Mouse (Mus musculus): Measurements from ENCODE around the gene Tex21. TPM values are rescaled to one million over a fixed set of nuclear protein-coding genes. Genes with fewer than 3 reads are reported as not detected.

Tex21 gene
- not detected in 2 replicates for polyA plus RNA-seq (2012; ENCODE audit: low replicate concordance)

DNA sequence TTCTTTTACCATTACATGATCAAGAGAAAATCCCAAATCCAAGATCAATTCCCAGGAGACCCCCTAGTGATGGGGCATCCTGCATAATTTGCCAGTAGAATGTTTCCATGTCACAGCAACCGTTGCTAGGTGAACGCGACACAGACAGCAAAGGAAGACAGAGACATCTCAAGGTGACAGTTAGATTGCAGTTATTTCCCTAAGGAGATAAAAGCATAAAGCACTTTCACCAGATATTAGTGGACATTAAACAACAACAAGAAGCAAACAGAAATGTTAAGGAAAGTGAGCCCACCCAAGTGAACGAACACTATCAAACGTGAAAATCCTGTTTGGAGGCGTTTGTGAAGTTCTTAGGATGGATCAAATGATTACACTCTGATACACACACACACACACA is at the start of gene Tex21:
Tex21 (minus strand) TSS at position 101 of the 400 bp plus-strand sequence.

DNA sequence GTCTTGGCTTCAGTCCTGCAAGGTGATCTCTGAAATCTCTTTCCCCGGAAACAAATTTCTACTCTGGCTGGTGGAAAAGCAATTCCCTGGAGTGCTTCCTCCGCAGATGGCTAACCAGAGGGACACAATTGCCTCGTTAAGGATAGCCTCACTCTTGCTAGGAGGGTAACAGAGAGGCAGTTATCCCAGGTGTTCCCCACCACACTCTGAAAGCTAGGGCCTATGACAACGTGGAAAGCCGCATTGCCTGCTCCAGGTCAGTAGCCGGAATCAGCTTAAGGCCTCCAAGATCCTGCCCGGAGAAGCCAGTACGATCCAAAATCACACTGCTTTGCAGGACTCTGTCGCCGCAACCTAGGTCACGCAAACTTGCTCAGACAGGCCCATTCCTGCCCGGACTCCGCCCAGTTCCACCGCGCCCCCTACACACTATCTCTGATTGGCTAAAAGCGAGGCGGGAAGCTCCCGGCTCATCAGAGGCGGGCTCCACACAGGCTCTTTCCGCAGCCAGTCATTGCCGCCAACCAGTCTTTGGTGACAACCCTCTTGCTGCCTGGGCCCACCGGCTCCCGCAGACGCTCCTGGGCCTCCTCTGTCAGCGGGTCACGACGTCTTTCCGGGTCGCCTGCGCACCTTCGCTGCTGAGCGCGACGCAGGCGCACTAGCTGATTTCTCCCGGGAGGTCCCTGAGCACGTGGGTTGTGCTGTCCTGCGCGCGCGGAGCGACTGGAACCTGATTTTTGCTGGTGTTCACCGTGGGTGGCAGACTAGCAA is 8.4 kb upstream of the Tex21 start, which contains the start of gene Mthfd1:
Mthfd1 (plus strand) TSS at position 574 of the 774 bp plus-strand sequence.

DNA sequence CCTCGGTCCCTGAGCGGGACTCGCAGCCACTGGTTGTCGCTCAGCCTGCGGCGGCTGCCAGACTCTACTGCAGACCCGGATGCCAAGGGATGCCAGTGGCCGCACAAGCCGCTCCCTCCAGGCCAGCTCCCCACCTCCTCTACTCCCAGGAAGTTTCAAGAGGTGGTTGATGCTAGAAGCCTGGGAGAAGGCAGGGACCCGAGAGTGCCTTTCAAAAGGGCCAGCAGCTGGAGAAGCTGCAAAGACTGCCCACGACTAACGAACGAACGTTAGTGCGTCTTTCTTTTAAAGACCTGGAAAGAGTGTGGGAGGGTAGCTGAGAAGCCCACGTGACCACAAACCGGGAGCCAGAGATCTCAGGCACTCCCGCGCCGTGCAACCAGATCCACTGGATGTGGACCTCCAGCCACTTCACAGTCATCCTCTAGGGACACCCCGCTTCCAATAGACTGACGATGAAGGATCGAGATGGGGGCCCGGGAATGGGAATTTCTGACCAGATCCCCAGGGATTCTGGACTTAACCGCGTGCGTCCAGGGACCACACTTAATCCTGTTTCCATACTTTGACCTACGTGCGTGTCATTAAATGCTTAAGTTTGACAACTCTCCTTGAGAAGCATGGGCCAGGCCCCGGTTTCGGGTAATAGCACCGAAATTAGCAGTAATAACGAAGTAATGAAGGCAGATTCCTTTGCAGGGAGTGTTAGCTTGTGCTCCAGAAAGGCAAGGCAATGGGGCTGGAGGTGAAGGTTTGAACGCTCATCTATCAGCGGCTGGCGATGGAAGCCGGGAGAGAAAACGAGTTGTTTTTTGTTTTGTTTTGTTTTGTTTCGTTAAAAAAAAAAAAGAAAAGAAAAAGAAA is 69.3 kb downstream of the Tex21 start, which contains the start of gene Esr2:
Esr2 (minus strand) TSS at position 260 of the 864 bp plus-strand sequence.

Other genes starting within 250 kb of the Tex21 start
- gene Esr2, start 69.5 kb downstream of the Tex21 start, polyA plus RNA-seq (2012; ENCODE audit: low replicate concordance) = not detected in 2 replicates
- 36.8 and 60.3 TPM in 2 replicates for gene Mthfd1, start 8.6 kb upstream of the Tex21 start, polyA plus RNA-seq (2012; ENCODE audit: low replicate concordance)
- 0.61 and 1.7 TPM in 2 replicates for gene Akap5, start 78.1 kb upstream of the Tex21 start, polyA plus RNA-seq (2012; ENCODE audit: low replicate concordance)
- 10.5 and 19.2 TPM in 2 replicates for gene Zbtb25, start 122.9 kb upstream of the Tex21 start, polyA plus RNA-seq (2012; ENCODE audit: low replicate concordance)
- gene Zbtb1, start 123.5 kb upstream of the Tex21 start, polyA plus RNA-seq (2012; ENCODE audit: low replicate concordance) = 6.7 and 14.7 TPM in 2 replicates
- 3.0 and 5.9 TPM in 2 replicates for gene Hspa2, start 157.4 kb upstream of the Tex21 start, polyA plus RNA-seq (2012; ENCODE audit: low replicate concordance)
- 0.04 TPM in 1 of 2 replicates, not detected in the other for gene Ppp1r36, start 170.8 kb upstream of the Tex21 start, polyA plus RNA-seq (2012; ENCODE audit: low replicate concordance)

Measured in hematopoietic multipotent progenitor cell, adult 10-12 weeks (in vitro differentiated cells).